Mouse (Mus musculus): ENCODE data around the gene Hacd2. TPM values are rescaled to one million over a fixed set of nuclear protein-coding genes. Genes with fewer than 3 reads are reported as not detected.

Hacd2 gene
- polyA plus RNA-seq, 1 experiment from 2014 or later, result 55.5 TPM

- Histone ChIP-seq H3K4me1 (peaks cover 5% of the 10 kb centered on the region; the same call in 1 of the 2 replicates), H3K36me3 (no peaks in the 10 kb centered on the region), H3K27me3 (no peaks in the 10 kb centered on the region), H3K4me2 (replicated peaks) (no peak overlapping the region), H3K9ac (no peak overlapping the region), H3K4me3 (no peak overlapping the region), H3K9me3 (no peaks in the 10 kb centered on the region), H3K27ac (no peak overlapping the region)
- no peak for ATAC-seq (ENCODE audit: insufficient number of reproducible peaks, insufficient read depth, low FRiP score, low TSS enrichment)
- WGBS, result 73% methylated on average over 3 of the region's 3 CpGs
Measured at GRCm38 (mm10) chr16:35130172-35130571, 107.9 kb downstream of the Hacd2 start.

GRCm38 (mm10) chr16:35139416-35139815, 117.2 kb downstream of the Hacd2 start:
- Histone ChIP-seq H3K9me3 (no peaks in the 10 kb centered on the region), H3K27ac (no peak overlapping the region), H3K36me3 (no peaks in the 10 kb centered on the region), H3K27me3 (no peaks in the 10 kb centered on the region), H3K9ac (no peak overlapping the region), H3K4me1 (peaks cover 13% of the 10 kb centered on the region), H3K4me2 (replicated peaks) (no peak overlapping the region), H3K4me3 (no peak overlapping the region)
- no peak for ATAC-seq (ENCODE audit: insufficient number of reproducible peaks, insufficient read depth, low FRiP score, low TSS enrichment)
- 70% methylated on average over 6 of the region's 6 CpGs for WGBS

- H3K27me3 ChIP-seq, result no peaks in the 10 kb centered on the region
- peak overlapping the region; percentile 27 for H3K4me2 ChIP-seq (replicated peaks)
- H3K36me3 ChIP-seq, result no peaks in the 10 kb centered on the region
- no peak overlapping the region for H3K27ac ChIP-seq
- H3K9me3 ChIP-seq, result no peaks in the 10 kb centered on the region
- 21% methylated on average over 11 of the region's 11 CpGs for WGBS
- no peak overlapping the region for H3K9ac ChIP-seq
- H3K4me1 ChIP-seq, result peaks cover 13% of the 10 kb centered on the region
- no peak for ATAC-seq (ENCODE audit: insufficient number of reproducible peaks, insufficient read depth, low FRiP score, low TSS enrichment)
- no peak overlapping the region for H3K4me3 ChIP-seq
Measured at GRCm38 (mm10) chr16:35139873-35140619, 117.8 kb downstream of the Hacd2 start.

GRCm38 (mm10) chr16:35140620-35140975, 118.4 kb downstream of the Hacd2 start:
- no peaks in the 10 kb centered on the region for H3K27me3 ChIP-seq
- H3K36me3 ChIP-seq, result no peaks in the 10 kb centered on the region
- no peak overlapping the region for H3K9ac ChIP-seq
- H3K27ac ChIP-seq, result no peak overlapping the region
- H3K4me2 ChIP-seq (replicated peaks), result no peak overlapping the region
- H3K4me1 ChIP-seq, result peaks cover 13% of the 10 kb centered on the region
- no peak overlapping the region for H3K4me3 ChIP-seq
- 37% methylated on average over 9 of the region's 9 CpGs for WGBS
- no peaks in the 10 kb centered on the region for H3K9me3 ChIP-seq
- 0 out of 2 replicates have a peak, but pooled peaks have one; percentile 67 for ATAC-seq (ENCODE audit: insufficient number of reproducible peaks, insufficient read depth, low FRiP score, low TSS enrichment)

- H3K9ac ChIP-seq, result no peak overlapping the region
- H3K4me3 ChIP-seq, result no peak overlapping the region
- 83% methylated on average over 8 of the region's 8 CpGs for WGBS
- H3K36me3 ChIP-seq, result no peaks in the 10 kb centered on the region
- H3K4me2 ChIP-seq (replicated peaks), result no peak overlapping the region
- no peaks in the 10 kb centered on the region for H3K9me3 ChIP-seq
- H3K4me1 ChIP-seq, result peaks cover 13% of the 10 kb centered on the region
- ATAC-seq (ENCODE audit: insufficient number of reproducible peaks, insufficient read depth, low FRiP score, low TSS enrichment), result no peak
- no peaks in the 10 kb centered on the region for H3K27me3 ChIP-seq
- H3K27ac ChIP-seq, result no peak overlapping the region
Measured at GRCm38 (mm10) chr16:35141839-35142238, 119.6 kb downstream of the Hacd2 start.

GRCm38 (mm10) chr16:35146153-35146552, 123.9 kb downstream of the Hacd2 start:
- Histone ChIP-seq H3K4me2 (replicated peaks) (no peak overlapping the region), H3K27me3 (peaks cover 2% of the 10 kb centered on the region; the same call in 1 of the 2 replicates), H3K9me3 (no peaks in the 10 kb centered on the region), H3K4me3 (no peak overlapping the region), H3K27ac (no peak overlapping the region), H3K4me1 (no peaks in the 10 kb centered on the region), H3K9ac (no peak overlapping the region), H3K36me3 (no peaks in the 10 kb centered on the region)
- ATAC-seq (ENCODE audit: insufficient number of reproducible peaks, insufficient read depth, low FRiP score, low TSS enrichment), result no peak
- 22% methylated on average over 4 of the region's 4 CpGs for WGBS

GRCm38 (mm10) chr16:35153146-35153755, 131.0 kb downstream of the Hacd2 start:
- WGBS, result 5% methylated on average over 12 of the region's 12 CpGs
- no peak overlapping the region for H3K9ac ChIP-seq
- H3K9me3 ChIP-seq, result no peaks in the 10 kb centered on the region
- H3K4me2 ChIP-seq (replicated peaks), result no peak overlapping the region
- H3K4me1 ChIP-seq, result peaks cover 22% of the 10 kb centered on the region
- ATAC-seq (ENCODE audit: insufficient number of reproducible peaks, insufficient read depth, low FRiP score, low TSS enrichment), result no peak
- no peak overlapping the region for H3K27ac ChIP-seq
- H3K36me3 ChIP-seq, result no peaks in the 10 kb centered on the region
- H3K4me3 ChIP-seq, result no peak overlapping the region
- H3K27me3 ChIP-seq, result peaks cover 62% of the 10 kb centered on the region

GRCm38 (mm10) chr16:35154245-35154640, 132.0 kb downstream of the Hacd2 start:
- peak; percentile 30; the same call in 1 of the 2 replicates for ATAC-seq (ENCODE audit: insufficient number of reproducible peaks, insufficient read depth, low FRiP score, low TSS enrichment)
- Histone ChIP-seq H3K9me3 (no peaks in the 10 kb centered on the region), H3K27me3 (peaks cover 63% of the 10 kb centered on the region), H3K36me3 (no peaks in the 10 kb centered on the region), H3K9ac (peak overlapping the region; percentile 74), H3K4me1 (peaks cover 22% of the 10 kb centered on the region), H3K4me3 (peak overlapping the region; percentile 75), H3K4me2 (replicated peaks) (peak overlapping the region; percentile 98), H3K27ac (peak overlapping the region; percentile 69; the same call in 1 of the 2 replicates)
- under 1% methylated on average over 29 of the region's 29 CpGs for WGBS

- H3K9me3 ChIP-seq, result no peaks in the 10 kb centered on the region
- H3K27ac ChIP-seq, result peak within 1 kb of the TSS; percentile 69
- 0 out of 2 replicates have a peak, but pooled peaks have one; percentile 32 for ATAC-seq (ENCODE audit: insufficient number of reproducible peaks, insufficient read depth, low FRiP score, low TSS enrichment)
- H3K36me3 ChIP-seq, result no peaks in the 10 kb centered on the region
- H3K27me3 ChIP-seq, result peaks cover 63% of the 10 kb centered on the region
- peaks cover 28% of the 10 kb centered on the region for H3K4me1 ChIP-seq
- H3K9ac ChIP-seq, result peak within 1 kb of the TSS; percentile 74
- H3K4me3 ChIP-seq, result peak within 1 kb of the TSS; percentile 75
- H3K4me2 ChIP-seq (replicated peaks), result peak within 1 kb of the TSS; percentile 98
- WGBS, result under 1% methylated on average over 62 of the region's 104 CpGs
Measured at GRCm38 (mm10) chr16:35154641-35155390, 132.6 kb downstream of the Hacd2 start, which contains the start of gene Adcy5. Gene Adcy5, plus strand, starts transcription at chr16:35154877.

- peak; percentile 37; the same call in 1 of the 2 replicates for ATAC-seq (ENCODE audit: insufficient number of reproducible peaks, insufficient read depth, low FRiP score, low TSS enrichment)
- Histone ChIP-seq H3K4me1 (peaks cover 32% of the 10 kb centered on the region), H3K36me3 (no peaks in the 10 kb centered on the region), H3K4me3 (peak overlapping the region; percentile 75), H3K27ac (peak overlapping the region; percentile 69; the same call in 1 of the 2 replicates), H3K9me3 (no peaks in the 10 kb centered on the region), H3K4me2 (replicated peaks) (peak overlapping the region; percentile 98), H3K27me3 (peaks cover 63% of the 10 kb centered on the region), H3K9ac (peak overlapping the region; percentile 74)
- under 1% methylated on average over 79 of the region's 87 CpGs for WGBS
Measured at GRCm38 (mm10) chr16:35155391-35156305, 133.4 kb downstream of the Hacd2 start.

- H3K4me3 ChIP-seq, result peak overlapping the region; percentile 75
- WGBS, result 3% methylated on average over 48 of the region's 48 CpGs
- no peak for ATAC-seq (ENCODE audit: insufficient number of reproducible peaks, insufficient read depth, low FRiP score, low TSS enrichment)
- no peak overlapping the region for H3K27ac ChIP-seq
- peaks cover 59% of the 10 kb centered on the region for H3K27me3 ChIP-seq
- peak overlapping the region; percentile 98 for H3K4me2 ChIP-seq (replicated peaks)
- H3K36me3 ChIP-seq, result no peaks in the 10 kb centered on the region
- H3K9ac ChIP-seq, result peak overlapping the region; percentile 74
- H3K9me3 ChIP-seq, result no peaks in the 10 kb centered on the region
- peaks cover 32% of the 10 kb centered on the region for H3K4me1 ChIP-seq
Measured at GRCm38 (mm10) chr16:35156306-35156695, 134.1 kb downstream of the Hacd2 start.
